Mouse (Mus musculus): ENCODE results near the gene Abca13.

The Abca13 gene

GRCm38 (mm10) chr11:9684952-9685351 is 493.2 kb downstream of the Abca13 start:
- DNase-seq (ENCODE audit: extremely low spot score), result no peak

GRCm38 (mm10) chr11:9705190-9705589 is 513.4 kb downstream of the Abca13 start:
- no peak for DNase-seq (ENCODE audit: extremely low spot score)

- no peak for DNase-seq (ENCODE audit: extremely low spot score)
These were observed 536.2 kb downstream of the Abca13 start for GRCm38 (mm10) chr11:9727810-9728490.

- DNase-seq (ENCODE audit: extremely low spot score), result no peak
These were observed 539.6 kb downstream of the Abca13 start for GRCm38 (mm10) chr11:9731300-9731699.
